Mouse (Mus musculus): ENCODE data around the gene L3mbtl1.
A peak's percentile ranks its signal among the peaks of the same experiment; 100 is the strongest.

DNA sequence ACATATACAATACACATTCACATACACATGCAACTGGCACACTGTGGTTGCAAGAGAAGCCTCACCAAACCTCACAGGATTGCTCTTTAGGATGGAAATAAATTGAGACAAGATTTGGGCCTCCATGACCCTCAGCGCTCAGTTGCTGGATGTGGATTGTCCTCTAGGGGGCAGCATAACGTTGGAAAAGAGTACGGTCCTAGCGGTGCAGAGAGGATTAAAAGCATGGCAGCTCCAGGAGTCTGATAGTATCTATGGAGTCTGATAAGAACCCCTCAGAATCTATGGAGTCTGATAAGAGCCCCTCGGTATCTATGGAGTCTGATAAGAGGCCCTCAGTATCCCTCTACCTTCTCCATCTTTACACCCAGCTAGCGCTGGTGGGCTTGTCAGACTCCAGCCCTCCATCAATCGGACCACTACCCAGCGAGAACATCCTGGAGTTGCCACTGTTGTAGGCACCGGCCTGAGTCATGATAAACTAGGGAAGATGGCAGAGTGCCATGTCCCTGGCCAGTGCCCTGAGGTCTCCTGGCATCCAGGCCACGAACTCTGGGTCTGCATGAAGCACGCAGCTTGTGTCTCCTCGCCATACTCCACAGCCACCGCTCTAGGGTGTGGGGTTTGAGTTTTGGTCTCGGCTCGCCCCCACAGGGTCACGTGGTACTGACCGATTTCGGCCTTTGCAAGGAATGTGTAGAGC lies 55.4 kb downstream of the L3mbtl1 start:
- TF ChIP-seq CTCF (IDR thresholded peaks at IDR 0.05; ENCODE audit: control insufficient read depth, insufficient read depth, insufficient read length) (peak; percentile 51), MAX (IDR thresholded peaks at IDR 0.05) (no peak)

Measured in C2C12 (cell line).